Mouse (Mus musculus) c-Kit-positive CD71-positive TER-119-negative erythroid progenitor cells, embryonic 14.5 days (primary cell): ENCODE measurements around the gene Garnl3.
"Not testable (repeated sequence)": the region's sequence is repeated elsewhere in the genome, so short reads cannot be mapped to it uniquely, and the experiment has no call there.

Experiments
- DNase-seq: peaks from one replicate; pipeline ENCODE4 v3.0.0-alpha.2; 2013; ENCODE audit warnings: low read depth

Garnl3 gene

DNA sequence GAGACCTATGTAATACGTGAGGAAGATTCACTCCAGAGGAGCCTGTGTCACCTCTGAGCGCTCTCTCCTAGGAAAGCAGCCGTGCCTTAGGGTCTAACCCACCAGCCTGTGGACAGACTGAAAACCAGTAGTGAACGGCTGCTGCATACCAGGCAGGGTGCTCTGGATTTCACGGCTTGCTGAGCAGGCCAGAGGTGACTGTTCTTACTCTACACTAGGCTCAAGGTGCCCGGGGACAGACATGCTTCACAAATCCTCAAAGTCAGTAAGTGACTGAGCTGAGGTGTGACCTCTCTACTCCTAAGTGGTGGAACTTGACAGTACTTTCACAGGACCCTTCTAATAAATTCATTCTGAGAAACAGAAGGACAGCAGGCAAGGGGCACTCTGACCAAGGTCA is 108.6 kb downstream of the Garnl3 start:
- no peak for DNase-seq

DNA sequence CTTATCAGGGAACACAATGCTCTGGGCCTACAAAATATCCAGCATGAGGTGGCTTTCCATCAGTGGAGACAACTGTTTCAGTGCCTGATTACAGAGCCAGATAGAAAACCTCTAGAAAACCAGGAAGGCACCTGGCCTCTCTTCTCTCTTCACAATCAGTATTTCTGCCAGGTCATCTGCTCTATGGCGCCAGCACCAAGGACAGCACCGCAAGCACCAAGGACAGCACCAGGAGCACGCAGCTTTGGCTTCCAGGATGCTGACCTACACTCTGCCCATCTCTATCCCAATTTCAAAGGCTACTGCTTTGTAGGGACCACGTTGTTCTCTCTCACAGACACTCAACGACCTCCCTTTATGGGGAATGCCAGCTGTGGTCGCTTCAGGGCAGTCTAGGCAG is 113.4 kb downstream of the Garnl3 start:
- peak; percentile 33 for DNase-seq

DNA sequence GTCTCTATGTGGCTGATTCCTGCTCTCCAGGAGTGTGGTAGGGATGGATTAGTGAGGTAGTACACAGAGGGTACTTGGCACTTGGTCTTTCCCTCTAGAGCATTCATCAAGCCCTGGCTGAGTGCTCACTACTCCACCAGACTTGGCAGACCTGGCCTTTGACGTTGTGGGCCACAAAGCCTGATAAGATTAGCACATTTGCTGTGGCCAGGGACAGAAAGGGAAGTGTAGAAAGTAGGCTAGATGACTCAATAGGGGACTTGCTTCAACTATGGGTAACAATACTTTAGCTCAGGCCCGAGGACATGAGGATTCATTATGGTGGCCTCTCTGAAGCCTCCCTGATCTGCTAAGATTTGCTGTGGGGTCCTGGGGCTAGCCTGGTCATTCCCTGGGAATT is 114.3 kb downstream of the Garnl3 start:
- DNase-seq = no peak

DNA sequence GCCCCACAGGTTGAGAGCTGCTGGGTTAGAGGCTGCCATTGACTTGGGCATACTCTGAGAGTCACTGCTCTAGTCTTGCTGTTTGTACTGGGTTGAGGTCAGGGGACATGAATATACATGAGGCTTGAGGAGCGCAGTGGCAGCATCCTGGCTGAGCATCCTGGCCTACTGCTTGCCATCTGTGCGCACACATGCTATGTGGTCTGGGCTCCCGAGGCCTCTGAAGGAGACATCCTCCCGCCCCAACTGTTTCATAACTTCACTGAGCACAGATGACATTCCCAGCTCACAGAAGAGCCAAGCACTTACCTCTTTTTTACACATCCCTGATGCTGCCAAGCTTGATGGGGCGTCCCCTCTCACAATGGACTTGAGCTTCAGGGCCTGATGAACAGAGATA is 116.6 kb downstream of the Garnl3 start:
- no peak for DNase-seq

DNA sequence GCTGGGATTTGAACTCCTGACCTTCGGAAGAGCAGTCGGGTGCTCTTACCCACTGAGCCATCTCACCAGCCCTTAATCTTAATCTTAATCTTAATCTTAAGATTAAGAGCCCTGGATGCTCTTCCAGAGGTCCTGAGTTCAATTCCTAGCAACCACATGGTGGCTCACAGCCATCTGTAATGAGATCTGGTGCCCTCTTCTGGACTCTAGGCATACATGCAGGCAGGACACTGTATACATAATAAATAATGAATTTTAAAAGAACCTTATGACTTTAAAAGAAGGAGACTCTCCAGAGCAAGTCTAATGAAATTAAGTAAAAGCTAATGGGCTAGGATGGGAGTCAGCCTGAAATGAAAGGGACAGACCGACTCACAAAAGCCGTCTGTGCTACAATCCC is 122.4 kb downstream of the Garnl3 start:
- DNase-seq = not testable (repeated sequence)

DNA sequence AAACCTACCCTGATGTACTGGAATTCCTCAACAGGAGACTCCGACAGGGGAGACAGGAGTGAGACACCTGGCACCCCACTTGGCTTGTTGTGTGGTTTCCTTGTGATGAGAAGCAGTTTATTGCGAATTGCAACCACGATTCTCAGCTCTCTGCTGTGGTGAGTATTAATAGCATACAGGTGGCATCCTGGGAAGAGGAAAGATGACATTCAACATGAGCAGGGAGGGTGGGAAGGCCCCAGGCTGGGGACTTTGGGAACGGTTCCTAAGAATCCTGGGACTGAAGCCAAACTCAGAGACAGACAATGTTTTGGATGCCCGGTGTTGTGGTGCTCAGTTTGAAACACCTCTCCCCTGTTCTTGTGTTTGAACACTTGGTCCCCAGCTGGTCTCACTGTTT is 126.4 kb downstream of the Garnl3 start:
- no peak for DNase-seq

DNA sequence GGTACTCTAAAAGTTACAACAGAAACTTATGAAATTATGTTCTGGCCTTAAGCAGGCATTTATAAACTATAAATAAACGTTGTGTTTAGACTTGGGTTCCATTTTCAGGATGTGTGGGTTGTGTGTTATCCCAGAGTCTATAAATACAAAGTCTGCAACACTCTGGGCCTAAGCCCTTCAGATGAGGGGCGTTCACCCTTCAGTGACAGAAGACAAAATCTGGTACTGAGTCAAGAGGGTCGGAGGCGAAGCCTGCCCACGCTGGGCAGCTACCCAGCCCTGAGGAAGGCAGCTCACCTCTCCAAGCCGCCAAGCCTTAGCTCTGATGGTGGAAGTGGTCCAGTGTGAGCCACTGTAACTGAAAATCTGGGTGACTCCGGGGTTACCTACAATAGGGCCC is 129.3 kb downstream of the Garnl3 start:
- DNase-seq = no peak

DNA sequence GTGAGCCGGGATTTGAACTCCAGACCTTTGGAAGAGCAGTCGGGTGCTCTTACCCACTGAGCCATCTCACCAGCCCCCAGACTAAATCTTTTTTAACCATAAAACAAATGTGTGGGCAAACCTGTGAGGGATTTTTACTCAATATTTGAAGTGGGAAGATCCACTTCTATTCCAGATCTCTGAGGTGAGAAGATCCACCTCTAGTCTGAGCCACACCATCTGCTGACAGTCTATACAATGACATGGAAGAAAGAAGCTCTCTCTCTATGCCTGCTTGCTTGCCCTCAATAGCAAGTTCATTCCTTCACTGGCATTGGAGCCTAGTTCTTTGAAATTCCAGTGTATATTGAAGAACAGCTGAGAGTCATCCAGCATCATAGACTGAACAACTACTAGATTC is 131.7 kb downstream of the Garnl3 start:
- no peak for DNase-seq

DNA sequence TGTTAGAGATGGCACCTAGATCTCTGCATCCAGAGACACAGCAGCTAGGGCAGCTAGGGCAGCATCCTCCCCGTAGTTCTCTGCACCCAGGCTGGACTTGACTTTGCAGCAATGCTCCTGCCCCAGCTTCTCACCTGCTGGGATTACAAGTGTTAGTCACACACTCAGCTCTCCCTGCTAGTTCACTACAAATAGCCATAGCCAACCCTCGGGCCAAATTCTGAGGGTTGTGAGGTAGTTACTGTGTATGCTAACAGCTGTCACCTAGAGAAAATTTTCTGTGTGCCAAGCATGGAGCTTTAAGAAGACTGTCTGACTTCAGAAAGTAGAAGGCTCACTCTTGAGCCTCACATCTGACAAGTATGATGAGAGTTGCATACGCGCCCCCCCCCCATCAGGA is 133.7 kb downstream of the Garnl3 start:
- DNase-seq = no peak

DNA sequence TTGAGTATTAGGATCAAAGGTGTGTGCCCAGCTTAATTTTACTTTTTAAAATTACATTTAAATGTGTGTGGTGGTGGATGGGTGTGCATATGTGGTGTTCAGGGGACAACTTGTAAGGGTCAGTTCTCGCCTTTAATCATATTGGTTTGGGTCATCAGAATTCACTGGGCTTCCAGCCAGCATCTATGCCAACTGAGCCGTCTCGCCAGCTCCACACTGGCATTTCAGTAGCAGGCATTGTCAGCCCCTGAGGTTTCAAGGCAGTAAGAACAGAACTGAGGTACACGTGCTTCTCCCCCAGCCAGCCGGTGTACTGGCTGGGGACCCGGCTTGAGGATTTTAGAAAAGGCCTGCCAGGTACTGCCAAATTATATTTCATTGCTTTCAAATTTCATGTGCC is 134.4 kb downstream of the Garnl3 start:
- no peak for DNase-seq

DNA sequence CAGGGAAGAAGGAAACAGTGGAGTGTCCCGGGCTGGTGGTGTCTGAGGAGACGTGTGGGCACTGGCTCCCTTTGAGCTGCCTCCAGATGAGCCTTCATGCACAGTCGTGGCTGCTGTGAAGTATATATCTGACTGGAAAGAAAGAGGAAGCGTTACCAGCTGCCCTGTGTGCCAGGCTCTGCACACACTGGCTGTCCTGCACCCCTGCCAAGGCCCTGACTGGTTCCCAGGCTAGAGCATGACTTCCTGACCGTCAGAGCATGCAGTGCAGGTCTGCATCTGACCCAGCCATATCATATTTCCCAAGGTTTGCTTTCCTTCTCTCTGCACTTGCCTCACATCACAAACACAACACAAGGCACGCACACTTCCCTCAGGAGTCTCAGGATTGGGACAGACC is 139.3 kb downstream of the Garnl3 start:
- DNase-seq = no peak

DNA sequence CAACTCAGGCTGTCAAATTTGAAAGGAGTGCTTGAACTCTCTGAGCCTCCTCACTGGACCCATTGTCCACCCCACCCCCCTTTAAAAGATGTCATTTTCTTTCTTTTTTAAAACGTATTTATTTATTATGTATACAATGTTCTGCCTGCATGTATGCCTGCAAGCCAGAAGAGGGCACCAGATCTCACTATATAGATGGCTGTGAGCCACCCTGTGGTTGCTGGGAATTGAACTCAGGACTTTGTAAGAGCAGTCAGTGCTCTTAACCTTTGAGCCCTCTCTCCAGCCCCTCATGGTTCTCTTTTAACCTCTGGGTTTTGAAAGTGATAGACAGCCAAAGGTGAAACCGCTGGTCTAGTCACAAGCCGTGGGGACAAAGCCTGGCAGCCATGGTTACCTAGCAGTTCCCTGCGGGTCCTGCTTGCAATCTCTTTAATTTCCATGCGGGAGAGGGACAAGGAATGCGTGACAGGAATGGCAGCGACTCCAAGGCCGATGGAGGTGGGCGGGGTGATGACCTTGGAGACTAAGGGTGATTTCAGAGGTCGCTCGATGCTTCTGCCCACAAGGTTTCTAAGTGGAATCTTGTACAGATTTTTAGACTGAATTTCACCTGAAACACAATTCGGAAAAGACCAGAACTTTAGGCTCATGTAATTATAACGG is 141.2 kb downstream of the Garnl3 start:
- no peak for DNase-seq

DNA sequence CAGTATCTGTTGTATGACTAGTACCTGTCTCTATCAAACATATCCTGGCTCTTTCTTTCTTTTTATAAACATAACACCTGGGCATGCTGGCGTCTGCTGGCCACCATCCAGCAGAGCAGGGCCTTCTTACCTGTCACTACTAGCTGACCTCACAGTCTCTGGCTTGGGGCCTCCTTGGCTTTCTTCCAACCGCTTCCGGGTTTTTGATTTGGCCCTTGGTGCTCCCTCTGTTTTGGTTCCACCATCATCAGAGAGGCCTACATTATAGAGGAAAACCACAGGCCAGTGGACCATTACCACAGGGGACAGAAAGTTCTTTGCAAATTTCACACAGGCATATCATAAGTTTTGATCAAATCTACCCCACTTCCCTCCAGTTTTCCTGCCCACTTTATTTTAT is 142.1 kb downstream of the Garnl3 start:
- no peak for DNase-seq

DNA sequence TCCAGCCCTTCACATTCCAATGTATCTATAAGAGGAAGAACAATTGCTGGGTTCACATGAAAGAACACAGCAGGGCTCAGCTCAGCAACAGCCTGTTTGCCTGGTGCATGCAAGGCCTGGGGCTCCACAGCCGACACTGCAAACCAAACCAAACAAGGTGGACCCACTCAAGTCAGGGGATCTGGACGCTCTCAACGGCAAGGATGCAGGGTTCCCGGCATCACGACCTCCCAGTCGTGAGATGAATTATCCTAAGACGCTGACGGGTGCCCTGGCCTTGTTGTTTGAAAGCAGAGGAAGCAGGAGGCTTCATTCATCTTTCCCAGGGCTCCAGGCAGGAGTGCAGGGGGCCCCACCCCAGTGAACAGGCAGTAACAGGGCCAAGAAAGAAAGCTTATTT is 145.6 kb downstream of the Garnl3 start:
- no peak for DNase-seq

DNA sequence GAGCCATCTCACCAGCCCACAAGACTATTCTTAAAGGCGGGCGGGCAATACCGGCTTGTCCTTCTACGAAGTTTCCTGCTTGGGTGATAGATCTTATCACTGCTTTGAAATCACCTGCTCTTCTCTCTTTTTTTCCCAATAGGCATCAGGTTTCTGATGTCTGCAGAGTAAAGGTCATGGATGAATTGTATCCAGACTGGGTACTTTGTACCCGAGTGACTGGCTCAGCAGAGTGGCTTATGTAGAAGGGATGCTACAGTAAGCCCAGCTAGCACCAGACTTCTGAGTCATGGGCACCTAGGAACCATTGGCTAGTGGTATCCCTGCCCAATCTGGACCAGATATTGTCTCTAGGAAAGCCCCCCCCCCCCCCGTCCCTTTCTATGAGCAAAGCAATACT is 147.8 kb downstream of the Garnl3 start:
- no peak for DNase-seq

DNA sequence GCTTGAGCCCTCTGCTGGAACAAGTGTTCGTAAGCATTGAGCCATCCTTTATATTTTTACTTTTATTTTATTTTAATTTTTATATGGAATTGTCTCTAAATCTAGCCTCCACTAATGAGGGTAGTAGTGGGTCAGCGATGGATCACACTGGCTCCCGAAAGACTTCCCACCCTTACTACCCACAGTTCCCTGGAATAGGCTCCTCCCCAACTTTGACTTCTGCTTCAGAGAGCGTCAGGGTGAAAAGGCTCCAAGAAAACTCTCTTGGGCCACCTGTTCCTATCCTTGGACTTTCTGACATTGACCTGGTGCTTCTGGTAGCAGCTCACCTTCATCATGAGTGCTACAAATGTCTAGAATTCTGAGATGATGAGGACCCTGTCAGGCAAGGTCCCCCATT is 148.8 kb downstream of the Garnl3 start:
- no peak for DNase-seq

DNA sequence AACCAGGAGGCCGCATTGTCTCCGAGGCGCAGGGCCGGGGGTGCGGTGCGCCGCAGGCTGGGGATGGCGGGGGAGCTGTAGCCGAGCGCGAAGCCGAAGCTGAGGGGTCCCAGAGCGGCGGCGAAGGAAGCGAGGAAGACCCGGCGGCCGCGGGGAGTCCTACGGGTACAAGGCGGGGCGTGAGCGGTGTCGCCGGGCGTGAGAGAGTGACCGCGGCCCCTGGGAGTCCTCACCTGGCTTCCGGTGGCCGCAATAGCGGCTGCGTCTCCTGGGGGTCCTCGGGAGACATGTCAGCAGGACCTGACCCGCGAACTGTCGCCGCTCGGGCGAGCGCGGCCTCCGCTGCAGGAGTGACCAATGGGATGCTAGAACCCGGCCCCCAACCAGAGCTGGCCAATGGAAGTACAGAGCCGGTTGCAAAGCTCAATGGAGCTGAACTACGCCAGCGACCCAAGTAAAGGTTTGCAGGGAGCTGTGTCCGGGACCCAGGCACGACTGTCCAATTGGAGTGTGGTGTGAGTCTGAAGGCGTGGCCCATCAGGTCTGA is 149.7 kb downstream of the Garnl3 start, which contains the start of gene Slc2a8:
TSS of gene Slc2a8 (minus strand) at position 359 of the 547 bp plus-strand sequence.
- peak; percentile 91 for DNase-seq

DNA sequence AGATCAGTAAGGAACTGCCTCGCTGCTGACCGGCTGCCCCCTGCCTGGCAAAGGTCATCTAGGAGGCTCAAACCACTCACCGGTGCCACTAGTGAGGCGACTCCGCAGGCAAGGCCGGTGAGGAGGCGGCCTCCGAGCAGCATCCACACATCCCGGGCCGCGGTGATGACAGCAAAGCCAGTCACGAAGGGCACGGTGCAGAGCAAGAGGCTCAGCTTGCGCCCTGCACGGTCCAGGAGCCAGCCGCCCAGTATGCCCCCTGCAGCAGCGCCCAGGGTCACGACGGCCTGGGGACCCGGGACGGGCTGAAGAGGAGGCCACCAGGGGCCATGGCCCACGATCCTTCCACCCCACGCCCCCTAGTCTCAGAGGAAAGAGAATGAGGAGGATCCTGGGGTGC is 150.2 kb downstream of the Garnl3 start:
- DNase-seq = no peak

DNA sequence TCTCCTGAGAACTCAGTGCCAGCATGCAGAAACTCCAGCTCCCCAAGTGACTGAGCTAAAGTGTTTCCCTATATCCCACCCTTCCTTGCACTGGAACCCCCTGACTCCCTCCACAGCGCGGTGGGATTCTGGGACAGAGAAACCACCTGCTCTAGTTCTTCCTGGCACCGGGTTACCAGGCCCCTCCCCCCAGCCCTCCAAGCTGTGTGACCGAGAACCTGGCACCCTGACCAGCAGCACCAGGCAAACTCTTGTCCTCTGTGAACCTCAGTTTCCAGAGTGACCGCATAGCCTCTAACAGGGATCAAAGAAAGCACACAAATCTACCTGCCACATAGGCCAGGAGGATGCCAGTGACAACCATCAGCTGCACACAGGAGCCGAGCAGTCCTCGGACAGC is 151.8 kb downstream of the Garnl3 start:
- no peak for DNase-seq

DNA sequence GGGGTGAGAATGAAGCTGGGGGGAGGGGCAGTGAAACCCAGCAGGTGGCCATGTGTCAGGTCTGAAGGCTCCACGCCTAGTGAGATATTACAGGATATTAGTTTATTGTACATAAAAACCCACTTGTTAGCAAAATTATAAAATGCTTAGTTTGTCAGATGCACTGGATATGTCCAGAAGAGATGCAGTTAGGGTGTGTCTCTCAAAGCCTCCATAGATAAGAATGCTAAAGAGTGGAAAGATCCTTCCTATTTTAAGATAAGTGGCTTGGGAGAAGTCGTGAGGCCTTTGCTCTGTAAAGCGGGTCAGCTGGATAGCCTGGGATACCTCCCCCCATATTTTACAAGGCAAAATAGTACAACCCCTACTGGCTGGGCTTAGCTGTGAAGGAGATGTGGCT is 152.8 kb downstream of the Garnl3 start:
- DNase-seq = no peak

DNA sequence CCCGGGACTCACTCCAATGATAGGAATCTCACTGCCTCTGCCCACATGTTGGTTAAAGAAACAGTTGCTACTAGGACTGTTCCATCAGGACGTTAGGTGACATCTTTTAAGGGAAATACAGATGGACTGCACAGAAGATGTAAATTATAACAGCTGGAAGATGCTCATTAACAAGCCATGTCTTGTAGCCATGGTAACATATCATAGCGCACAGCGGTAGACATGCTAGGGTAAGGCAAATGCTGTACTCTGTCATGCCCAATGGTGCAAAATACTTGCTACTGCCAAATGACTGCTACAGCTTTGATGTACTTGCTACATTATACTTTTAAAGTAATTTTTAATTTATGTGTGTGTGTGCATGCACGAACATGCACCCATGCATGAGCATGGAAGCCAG is 154.3 kb downstream of the Garnl3 start:
- no peak for DNase-seq

DNA sequence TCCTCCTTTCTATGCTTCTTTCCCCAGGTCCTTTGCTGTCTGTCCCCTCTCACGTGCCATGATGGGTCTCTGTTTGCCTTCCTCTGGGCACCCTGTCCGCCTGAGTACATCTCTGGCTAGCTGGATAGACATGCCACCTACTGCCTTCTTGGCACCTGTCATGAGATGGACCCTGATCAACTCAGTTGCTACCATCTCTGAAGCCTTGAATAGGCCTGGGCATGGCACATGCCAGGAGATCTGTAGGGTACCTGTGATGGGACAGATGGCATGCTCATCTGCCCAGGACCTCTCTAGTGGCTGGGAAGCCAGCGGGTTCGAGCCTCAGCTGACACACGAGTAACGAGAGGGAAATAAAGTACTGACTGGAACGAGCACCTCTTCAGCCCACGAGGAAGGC is 157.2 kb downstream of the Garnl3 start:
- no peak for DNase-seq

DNA sequence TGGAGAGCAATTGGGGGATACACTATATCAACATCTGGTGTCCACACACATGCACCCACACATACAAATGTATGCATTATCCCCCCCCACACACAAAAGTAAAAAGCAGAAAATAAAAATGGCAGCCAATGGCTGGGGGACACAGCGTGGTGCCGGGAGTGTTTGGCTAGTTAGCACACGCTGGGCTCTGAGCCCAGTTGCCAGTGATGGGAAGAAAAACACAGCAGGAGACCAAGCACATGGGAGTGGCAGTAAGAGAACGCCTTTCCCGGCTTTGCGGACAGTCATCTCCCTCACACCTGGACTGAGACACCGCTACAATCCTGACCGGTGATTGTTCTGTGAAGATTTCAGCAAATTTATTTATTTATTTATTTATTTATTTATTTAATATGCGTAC is 160.2 kb downstream of the Garnl3 start:
- no peak for DNase-seq

DNA sequence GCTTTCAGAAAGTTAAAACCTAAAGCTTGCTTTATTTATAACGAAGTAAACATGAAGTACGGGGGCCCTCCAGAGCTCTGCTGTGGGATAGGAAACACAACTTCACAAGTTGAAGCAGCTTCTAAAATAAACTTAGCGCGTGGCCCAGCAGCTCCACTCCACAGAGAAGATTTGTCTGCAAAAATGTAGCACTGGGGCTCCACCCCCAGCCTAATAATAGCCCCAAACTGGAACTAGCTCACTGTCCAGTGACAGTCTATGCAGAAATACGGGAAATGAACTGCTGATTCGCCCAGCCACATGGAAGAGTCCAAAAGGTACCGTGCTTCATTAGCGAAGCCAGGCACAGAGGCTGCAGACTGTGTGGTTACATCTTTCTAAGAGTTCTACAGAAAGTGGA is 162.1 kb downstream of the Garnl3 start:
- no peak for DNase-seq
